Mouse (Mus musculus) CD8-positive naive resting alpha-beta T cell, adult 2 months (primary cell): ENCODE measurements around the gene Vps11.
A peak's percentile ranks its signal among the peaks of the same experiment; 100 is the strongest.
"Not testable (repeated sequence)": the region's sequence is repeated elsewhere in the genome, so short reads cannot be mapped to it uniquely, and the experiment has no call there.

Experiments
- DNase-seq, 2 experiments: peaks; one replicate each; pipeline ENCODE4 v3.0.0; 2022; ENCODE audit warnings: low read depth in 2 of 2, low spot score in 2 of 2

Vps11 gene

GRCm38 (mm10) chr9:44361190-44361917 is at the start of gene Vps11:
Vps11 (minus strand) TSS chr9:44361670.
- peak; percentile 92 to 95 for DNase-seq

DNA sequence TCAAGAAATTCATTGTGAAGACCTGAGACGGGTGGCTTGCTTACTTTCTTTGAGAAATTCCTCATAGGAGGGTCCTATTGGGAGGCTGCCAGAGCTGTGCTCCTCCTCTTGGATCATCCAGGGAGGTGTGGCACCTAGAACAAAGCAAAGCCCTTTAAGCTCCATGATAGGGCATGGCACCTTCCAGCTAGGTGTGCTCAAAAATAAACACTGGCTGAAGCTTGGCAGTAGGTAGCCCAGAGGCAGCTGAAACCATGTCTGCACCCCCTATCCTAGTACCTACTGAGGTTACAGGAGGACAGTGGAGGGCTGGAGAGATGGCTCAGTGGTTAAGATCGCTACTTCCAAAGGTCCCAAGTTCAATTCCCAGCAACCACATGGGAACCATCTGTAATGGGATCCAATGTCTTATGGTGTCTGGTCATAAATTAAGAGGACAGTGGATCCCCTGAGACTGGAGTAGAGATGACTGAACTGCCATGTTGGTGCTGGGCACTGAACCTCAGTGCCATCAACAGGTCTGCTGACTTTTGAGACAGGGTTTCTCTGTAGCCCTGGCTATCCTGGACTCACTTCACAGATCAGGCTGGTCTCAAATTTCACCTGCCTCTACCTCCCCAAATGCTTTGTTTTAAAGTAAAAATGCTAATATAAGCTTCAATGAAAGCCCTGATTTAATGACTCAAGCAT is 49.3 kb upstream of the Vps11 start:
- DNase-seq: no peak

GRCm38 (mm10) chr9:44408693-44409092 is 47.2 kb upstream of the Vps11 start:
- DNase-seq: not testable (repeated sequence)

- no peak for DNase-seq
Observed at GRCm38 (mm10) chr9:44407752-44408097, 46.3 kb upstream of the Vps11 start.

DNA sequence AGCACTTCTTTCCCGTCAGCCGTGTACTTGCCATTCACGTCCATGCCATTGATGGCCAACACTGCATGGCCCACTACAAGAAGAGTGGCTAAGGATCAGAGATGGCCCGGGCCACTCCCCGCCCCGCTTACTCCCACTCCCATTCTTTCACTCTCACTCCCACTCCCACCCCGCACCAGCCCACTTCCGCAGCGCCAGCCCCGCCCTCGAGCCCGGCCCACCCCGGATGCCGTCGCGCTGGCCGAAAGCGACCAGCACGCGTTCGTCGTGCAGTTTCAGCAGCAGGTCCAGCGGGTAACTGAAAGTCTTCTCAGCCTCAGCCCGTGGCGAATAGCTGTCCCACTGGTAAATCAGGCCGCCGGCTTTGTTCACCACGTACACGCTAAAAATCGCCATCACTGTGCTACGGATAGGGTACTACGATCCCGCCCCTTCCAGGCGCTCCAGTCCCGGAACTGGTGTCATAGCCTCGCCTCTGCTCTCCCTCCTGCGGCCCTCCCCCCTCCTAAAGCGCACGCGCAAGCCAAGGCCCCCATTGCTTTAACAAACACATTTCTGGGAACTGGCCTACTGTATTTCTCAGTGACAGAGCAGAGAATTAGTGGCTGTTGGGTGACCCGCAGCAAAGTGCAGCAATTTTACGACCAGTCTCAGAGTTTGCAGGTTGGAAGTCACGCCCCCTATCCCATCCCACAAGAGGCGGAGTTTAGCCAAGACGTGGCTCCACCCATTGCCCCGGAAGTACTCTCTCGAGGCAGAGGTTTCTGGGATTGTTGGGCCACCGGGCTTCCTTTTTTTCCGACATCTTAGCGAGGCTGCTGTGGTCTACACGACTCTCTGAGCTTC is 45.7 kb upstream of the Vps11 start, which contains the start of the genes Rps25 and Trappc4:
Gene Rps25, plus strand, starts transcription at position 234 of the 846 bp plus-strand sequence.
Gene Trappc4, minus strand, starts transcription at position 695 of the 846 bp plus-strand sequence.
- peak; percentile 86 to 90 for DNase-seq

DNA sequence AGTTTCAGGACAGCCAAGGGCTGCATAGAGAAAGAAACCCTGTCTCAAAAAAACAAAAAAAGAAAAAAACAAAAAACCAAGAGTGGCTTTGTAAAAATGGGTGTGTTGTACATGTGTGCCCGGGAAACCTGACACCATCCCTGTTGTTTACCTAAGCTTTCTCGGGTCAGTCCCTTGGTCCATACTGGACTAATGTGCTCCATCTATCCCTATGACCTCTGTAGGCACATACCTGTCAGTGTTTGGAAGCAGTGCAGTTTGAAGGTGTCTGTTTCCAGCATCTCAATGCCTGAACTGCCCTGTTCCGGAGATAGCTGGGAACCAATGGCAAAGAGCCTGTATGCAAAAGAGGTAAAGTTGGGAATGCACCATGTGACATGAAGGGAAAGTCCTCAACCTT is 43.5 kb upstream of the Vps11 start:
- DNase-seq: no peak

- no peak for DNase-seq
Observed at GRCm38 (mm10) chr9:44401081-44401480, 39.6 kb upstream of the Vps11 start.

DNA sequence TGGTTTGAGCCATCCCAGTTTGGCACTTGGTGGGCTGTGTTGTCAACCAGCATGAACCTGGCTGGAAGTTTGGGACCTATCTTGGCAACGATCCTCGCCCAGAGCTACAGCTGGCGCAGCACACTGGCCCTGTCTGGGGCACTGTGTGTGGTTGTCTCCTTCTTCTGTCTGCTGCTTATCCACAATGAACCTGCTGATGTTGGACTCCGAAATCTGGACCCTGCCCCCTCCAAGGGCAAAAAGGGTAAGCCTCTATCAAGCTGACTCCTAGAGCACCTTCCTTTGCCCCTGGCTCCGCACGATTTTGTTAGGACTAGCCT is 38.3 kb upstream of the Vps11 start:
- DNase-seq: no peak

- no peak for DNase-seq
Observed at GRCm38 (mm10) chr9:44399114-44399794, 37.8 kb upstream of the Vps11 start.

- no peak for DNase-seq
Observed at GRCm38 (mm10) chr9:44398551-44398950, 37.1 kb upstream of the Vps11 start.

DNA sequence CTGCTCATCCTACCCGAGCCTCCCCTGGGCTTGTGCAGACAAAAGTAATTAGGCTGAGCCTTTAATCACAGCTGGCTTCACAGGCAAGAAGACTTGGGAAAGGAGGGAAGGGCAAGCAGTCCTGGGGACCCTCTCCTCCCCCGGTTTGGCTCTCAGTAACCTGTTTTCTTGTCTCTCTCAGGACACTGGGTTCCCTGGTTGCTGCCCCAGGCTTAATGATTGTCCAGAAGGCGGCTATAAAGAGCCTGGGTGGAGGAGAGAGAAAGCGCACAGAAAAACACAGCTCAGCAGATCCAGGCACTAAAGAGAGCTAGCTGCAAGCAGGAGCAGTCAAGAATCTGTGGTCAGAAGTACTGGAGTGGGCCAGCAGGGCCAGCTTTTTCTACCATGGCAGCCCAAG is 36.6 kb upstream of the Vps11 start:
- no peak for DNase-seq

DNA sequence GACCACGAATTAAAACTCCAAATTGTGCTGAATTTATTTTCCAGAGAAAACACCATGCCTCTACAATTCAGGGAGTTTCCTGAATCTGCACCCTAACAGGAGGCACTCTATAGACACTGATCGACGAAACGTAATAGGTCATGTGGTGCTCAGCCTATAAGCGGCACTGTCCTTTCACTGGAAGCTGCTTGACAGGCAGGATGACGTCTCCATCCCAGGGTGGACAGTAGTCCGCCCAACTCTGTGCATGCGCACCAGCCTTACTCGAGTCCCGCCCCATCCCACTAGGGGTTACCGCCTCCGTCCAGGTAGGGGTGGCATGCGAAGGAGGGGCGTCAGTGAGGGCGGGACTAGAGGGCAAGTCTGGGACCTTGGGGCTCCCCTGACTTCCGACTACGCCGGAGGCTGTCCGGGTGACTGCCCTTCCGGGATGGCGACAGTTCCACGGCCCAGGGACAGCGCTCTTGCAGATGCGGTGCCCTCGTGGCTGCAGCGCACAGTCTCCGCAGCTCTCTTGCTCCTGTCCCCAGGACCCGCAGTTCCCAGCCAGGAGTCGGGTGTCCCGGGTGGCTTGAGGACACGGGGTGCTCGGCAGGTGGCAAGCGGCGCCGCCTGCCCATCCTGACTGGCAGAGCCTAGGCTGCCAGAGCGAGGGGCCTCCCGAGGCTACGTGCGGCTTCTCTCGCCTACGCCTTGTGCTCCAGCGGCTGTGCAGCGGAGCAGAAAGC is 35.4 kb upstream of the Vps11 start, which contains the start of gene Slc37a4:
Gene Slc37a4, plus strand, starts transcription at position 169 of the 728 bp plus-strand sequence.
- DNase-seq: peak; percentile 86

DNA sequence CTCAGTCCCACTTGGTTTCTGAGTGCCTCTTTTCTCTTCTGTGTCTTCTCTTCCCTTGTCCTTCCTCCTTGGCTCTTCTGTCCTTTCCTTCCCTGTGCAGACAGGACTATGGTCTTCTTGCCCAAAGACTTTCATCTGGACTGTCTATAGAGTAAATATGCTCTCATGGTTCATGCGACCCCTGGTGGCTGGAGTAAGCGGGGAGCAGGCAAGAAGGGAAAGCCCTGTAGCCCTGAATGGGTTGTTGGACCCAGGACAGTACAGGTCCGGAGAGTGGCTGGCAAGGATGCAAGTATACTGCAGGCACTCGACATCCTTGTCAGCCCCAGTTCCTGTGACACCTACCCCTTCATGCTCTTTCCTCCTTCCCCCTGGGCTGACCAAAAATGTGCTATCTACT is 30.0 kb upstream of the Vps11 start:
- DNase-seq: peak; percentile 48 to 63

DNA sequence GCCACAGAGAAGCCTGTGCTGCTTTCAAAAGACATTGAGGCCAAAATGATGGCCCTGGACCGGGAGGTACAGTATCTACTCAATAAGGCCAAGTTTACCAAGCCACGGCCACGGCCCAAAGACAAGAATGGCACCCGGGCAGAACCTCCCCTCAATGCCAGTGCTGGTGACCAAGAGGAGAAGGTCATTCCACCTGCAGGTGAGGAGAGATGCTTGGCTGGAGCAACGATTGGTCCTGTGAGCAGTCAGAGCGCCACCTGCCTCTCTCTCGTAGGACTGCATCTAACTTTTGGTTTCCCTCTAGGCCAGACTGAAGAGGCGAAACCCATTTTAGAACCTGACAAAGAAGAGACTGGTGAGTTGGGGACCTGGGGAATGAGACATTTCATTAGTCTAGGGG is 27.8 kb upstream of the Vps11 start:
- DNase-seq: peak; percentile 21 to 58

DNA sequence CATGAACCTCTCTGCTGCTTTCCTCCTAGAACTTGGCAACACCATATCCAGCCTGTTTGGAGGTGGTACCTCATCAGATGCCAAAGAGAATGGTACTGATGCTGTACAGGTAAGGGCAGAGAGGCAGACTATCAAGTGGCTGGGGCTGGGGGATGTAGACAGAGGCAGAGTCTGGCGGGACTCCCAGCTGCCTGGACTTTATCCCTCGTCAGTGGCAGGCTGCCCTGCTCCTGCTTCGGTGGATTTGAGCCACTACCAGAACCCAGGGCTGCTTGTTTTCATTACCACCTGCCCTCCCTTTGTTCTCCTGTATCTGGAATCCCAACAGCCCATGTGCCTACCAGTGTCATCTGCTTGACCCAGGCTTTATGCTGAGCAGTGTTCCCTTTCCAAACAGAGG is 25.8 kb upstream of the Vps11 start:
- DNase-seq: no peak

- no peak for DNase-seq
Observed at GRCm38 (mm10) chr9:44384596-44384995, 23.1 kb upstream of the Vps11 start.

DNA sequence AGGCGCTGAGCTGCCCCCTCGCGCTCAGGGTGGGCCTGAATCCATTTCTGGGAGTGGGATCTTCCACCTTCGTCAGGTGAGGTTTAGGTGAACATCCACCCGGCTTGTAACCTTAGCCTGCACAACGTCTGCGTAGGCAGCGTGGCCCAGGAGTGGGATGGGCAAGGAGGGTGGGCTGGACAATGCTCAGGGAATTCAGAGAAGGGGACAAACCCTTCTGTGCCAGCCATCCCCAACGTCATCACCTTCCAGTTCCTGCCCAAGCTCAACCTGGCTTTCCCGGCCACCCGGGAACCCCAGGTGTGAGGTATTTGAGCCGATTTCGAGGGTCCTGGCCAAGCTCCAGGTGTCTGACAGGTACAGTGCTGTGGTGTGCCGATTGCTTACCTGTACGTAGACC is 18.4 kb upstream of the Vps11 start:
- DNase-seq: no peak

DNA sequence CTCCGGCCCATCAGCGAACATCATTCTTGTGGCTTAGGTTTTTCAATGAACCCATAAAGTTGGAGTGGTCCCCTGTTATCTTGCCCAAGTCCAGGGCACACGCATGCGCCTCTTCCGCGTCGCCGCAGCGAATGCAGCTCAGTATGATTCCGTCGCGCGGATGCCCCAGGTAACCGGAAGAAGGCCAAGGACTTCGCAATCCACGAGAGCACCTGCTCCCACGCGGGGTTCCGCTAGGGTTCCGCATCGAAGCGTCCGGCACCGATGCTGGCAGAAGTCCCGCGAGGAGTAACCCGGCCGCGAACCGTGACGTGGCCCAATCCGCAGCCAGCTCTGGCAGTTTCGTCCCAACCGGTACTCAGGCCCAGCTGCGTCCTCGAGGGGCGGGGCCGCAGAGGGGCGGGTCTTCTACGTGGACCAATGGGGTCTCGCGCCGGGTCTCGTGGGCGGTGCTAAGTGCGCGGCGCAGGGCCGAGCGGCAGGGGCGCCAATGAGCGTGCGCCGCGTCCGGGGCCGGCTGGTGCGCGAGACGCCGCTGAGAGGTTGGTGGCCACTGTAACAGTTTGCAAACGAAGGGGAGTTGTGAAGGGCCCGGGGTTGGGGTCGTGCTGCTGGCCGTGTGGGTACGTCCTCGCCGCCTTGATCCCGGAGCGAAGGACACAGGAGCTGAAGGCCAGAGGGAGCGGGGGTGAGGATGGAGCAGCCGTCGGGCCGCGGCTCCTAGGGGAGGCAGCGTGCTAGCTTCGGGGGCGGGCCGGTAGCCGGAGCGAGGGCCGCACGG is 17.8 kb upstream of the Vps11 start, which contains the start of gene Hyou1:
Gene Hyou1, plus strand, starts transcription at position 437 of the 781 bp plus-strand sequence.
- peak; percentile 99 to 100 for DNase-seq

DNA sequence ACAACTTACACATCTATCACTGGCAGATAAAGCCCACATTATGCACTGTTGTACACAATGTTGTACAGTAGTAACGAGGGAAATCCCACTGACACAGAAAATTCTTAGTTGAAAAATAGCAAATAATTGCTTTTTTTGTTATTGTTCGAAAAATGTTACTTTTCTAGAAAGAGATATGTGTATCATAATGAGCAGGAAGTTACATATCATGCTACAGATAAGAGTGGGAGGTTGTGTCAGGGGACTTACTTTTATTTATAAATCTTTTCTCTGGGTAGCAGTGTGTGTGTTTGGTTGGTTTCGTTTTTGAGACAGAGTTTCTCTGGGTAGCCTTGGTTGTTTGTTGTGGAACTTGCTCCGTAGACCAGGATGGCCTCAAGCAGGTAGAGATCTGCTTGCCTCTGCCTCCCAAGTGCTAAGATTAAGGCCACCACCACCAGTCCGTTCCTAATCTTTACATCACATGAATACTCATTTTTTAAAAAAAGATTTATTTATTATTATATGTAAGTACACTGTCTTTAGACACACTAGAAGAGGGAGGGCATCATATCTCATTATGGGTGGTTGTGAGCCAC is 16.8 kb upstream of the Vps11 start:
- DNase-seq: no peak
